Mouse (Mus musculus): ENCODE measurements around the gene Cdk5r1. TPM values are rescaled to one million over a fixed set of nuclear protein-coding genes. Genes with fewer than 3 reads are reported as not detected.

The Cdk5r1 gene
- polyA plus RNA-seq, 1 experiment from 2014 or later: 58.8 TPM

DNA sequence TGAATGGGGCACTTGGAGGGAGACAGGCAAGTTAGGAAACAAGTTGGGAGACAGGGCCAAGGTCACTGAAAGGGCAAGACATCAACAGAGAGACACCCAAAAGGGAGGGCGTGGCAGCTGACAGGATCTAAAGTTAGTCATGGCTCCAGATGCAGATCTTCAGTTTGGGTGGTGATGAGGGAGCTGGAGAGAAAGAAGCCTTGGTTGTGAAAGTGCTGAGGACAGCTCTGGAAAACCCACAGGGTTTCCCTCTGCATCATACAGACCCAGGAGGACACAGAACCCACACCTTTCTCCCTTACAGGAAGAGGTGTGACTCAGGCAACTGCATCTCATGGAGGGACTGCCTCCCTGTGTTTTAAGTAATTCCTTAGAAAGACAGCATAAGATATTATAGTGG, 19.8 kb downstream of the Cdk5r1 start:
- no peak for ATAC-seq (ENCODE audit: low FRiP score, low read depth)
- Histone ChIP-seq H3K9ac (replicated peaks) (no peak overlapping the region), H3K27ac (replicated peaks) (no peak overlapping the region), H3K4me2 (replicated peaks) (no peak overlapping the region), H3K4me1 (peaks cover 23% of the 10 kb centered on the region), H3K36me3 (no peaks in the 10 kb centered on the region), H3K4me3 (no peak overlapping the region), H3K27me3 (0 out of 2 replicates have a peak, but pooled peaks cover 10% of the 10 kb centered on the region), H3K9me3 (no peaks in the 10 kb centered on the region)
- 78% methylated on average over 1 of the region's 1 CpGs for WGBS

DNA sequence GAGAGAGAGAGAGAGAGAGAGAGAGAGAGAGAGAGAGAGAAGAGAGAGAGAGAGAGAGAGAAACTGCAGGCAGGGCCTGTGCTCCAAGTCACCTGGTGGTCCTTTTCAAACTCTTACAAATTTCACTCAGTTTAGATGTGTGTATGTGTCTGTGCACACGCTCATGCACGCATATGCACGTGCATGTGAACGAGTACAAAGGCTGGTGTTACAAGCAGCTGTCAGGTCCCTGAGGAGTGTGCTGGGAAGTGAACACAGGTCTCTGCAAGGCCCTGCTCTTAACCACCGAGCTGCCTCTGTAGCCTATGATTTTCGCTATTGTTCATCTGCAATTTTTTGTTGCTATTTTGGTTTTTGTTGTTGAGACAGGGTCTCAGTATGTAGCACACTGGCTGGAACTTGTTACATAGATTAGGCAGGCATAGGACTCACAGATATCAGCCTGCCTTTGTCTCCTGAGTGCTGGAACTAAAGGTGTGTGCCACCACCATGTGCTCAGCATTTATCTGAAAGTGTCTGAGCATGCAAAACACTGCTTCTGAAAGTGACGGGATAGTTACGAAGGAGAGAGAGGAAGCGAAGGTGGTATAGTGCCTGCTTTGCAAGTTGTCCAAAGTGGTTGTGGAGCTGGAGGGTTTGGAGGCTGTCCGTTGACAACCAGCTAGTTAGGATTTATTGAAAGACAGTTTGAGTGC, 20.5 kb downstream of the Cdk5r1 start:
- no peak overlapping the region for H3K4me2 ChIP-seq (replicated peaks)
- H3K27me3 ChIP-seq: 0 out of 2 replicates have a peak, but pooled peaks cover 9% of the 10 kb centered on the region
- no peaks in the 10 kb centered on the region for H3K9me3 ChIP-seq
- no peak overlapping the region for H3K27ac ChIP-seq (replicated peaks)
- no peak overlapping the region for H3K4me3 ChIP-seq
- ATAC-seq (ENCODE audit: low FRiP score, low read depth): no peak
- H3K9ac ChIP-seq (replicated peaks): no peak overlapping the region
- no peaks in the 10 kb centered on the region for H3K36me3 ChIP-seq
- WGBS: 82% methylated on average over 10 of the region's 10 CpGs
- peaks cover 23% of the 10 kb centered on the region for H3K4me1 ChIP-seq

DNA sequence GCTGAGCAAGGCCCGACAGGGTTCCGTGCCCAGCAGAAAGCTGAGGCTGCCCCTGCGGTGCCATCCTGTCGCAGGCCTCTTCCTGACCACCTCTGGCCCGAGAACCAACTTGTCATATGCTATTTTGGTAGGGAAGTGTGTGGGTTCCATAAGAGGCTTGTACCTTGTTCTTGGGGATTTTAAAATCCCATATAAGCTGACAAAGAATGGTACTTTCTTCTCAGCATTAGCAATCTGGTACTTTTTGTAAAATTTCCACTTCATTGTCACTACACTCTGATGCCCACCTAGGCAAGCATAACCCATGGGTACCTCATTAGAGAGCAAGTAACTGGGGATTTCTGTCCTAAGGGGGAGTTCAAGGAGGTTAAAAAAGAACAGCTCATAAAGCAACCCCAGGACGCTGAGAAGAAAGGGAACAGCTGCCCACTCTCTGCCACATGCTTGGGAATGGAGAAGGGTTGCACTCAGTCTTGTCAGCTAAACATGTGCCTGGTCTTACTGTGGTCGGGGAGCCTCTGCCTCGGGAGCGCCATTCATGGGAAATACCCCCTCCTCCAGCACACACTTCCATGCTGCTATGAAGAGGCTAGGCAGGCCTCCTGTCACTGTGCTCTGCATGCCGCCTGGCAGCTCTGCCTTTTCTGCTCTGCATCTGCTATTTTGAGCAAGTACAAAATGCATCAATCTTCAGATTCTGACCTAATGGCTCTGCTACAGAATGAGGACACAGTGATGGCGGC, 21.7 kb downstream of the Cdk5r1 start:
- Histone ChIP-seq H3K9ac (replicated peaks) (no peak overlapping the region), H3K9me3 (no peaks in the 10 kb centered on the region), H3K27ac (replicated peaks) (peak overlapping the region; percentile 7; the same call in 1 of the 2 replicates), H3K4me2 (replicated peaks) (no peak overlapping the region), H3K36me3 (no peaks in the 10 kb centered on the region), H3K27me3 (0 out of 2 replicates have a peak, but pooled peaks cover 7% of the 10 kb centered on the region), H3K4me1 (peaks cover 30% of the 10 kb centered on the region), H3K4me3 (no peak overlapping the region)
- no peak for ATAC-seq (ENCODE audit: low FRiP score, low read depth)
- WGBS: 63% methylated on average over 11 of the region's 11 CpGs

DNA sequence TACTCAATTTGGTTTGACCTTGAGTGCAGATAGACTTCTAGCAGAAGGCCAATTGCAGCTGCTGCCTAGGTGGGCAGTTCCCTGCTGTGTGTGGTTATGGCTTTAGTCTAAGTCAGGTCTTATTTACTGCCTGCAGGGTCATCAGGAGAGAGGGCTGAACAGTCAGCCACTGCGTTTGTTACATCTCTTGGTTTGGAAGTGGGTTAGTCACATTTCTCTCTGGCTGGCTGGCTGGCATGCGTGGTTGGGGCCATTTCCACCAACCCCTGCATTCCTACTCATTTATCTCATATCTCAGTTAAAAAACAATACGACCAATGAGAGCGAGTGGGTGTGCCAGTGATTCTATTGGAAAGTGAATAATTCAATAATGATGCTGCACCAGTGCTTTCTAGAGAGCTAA, 22.7 kb downstream of the Cdk5r1 start:
- H3K4me1 ChIP-seq: peaks cover 40% of the 10 kb centered on the region
- H3K9me3 ChIP-seq: no peaks in the 10 kb centered on the region
- no peak overlapping the region for H3K9ac ChIP-seq (replicated peaks)
- no peak overlapping the region for H3K4me3 ChIP-seq
- ATAC-seq (ENCODE audit: low FRiP score, low read depth): no peak
- H3K36me3 ChIP-seq: no peaks in the 10 kb centered on the region
- peak overlapping the region; percentile 7 for H3K27ac ChIP-seq (replicated peaks)
- WGBS: 85% methylated on average over 4 of the region's 4 CpGs
- 0 out of 2 replicates have a peak, but pooled peaks cover 7% of the 10 kb centered on the region for H3K27me3 ChIP-seq
- no peak overlapping the region for H3K4me2 ChIP-seq (replicated peaks)

DNA sequence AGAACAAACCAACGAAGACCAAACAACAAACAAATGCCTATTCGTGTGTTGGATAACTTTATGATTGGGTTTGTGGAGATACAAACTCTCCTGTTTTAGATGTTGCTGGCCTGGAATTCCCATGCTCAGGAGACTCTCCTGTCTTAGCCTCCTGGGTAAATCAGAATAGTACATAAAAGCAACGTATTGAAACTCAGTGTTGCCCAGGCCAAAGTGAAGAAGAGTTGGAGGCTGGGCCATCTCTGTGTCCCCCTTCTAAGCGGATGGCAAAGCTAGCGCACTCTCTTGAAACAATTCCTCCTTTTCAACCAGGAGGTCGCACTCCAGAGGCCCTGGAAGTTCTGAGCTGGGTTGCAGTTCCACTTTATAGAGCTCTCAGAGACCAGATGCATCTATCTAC, 26.5 kb downstream of the Cdk5r1 start:
- H3K27me3 ChIP-seq: peaks cover 7% of the 10 kb centered on the region
- H3K4me2 ChIP-seq (replicated peaks): peak overlapping the region; percentile 40
- no peak overlapping the region for H3K4me3 ChIP-seq
- no peak for ATAC-seq (ENCODE audit: low FRiP score, low read depth)
- peak overlapping the region; percentile 37; the same call in 1 of the 2 replicates for H3K9ac ChIP-seq (replicated peaks)
- peak overlapping the region; percentile 99 for H3K27ac ChIP-seq (replicated peaks)
- WGBS: 75% methylated on average over 6 of the region's 6 CpGs
- peaks cover 57% of the 10 kb centered on the region for H3K4me1 ChIP-seq
- H3K9me3 ChIP-seq: no peaks in the 10 kb centered on the region
- no peaks in the 10 kb centered on the region for H3K36me3 ChIP-seq

DNA sequence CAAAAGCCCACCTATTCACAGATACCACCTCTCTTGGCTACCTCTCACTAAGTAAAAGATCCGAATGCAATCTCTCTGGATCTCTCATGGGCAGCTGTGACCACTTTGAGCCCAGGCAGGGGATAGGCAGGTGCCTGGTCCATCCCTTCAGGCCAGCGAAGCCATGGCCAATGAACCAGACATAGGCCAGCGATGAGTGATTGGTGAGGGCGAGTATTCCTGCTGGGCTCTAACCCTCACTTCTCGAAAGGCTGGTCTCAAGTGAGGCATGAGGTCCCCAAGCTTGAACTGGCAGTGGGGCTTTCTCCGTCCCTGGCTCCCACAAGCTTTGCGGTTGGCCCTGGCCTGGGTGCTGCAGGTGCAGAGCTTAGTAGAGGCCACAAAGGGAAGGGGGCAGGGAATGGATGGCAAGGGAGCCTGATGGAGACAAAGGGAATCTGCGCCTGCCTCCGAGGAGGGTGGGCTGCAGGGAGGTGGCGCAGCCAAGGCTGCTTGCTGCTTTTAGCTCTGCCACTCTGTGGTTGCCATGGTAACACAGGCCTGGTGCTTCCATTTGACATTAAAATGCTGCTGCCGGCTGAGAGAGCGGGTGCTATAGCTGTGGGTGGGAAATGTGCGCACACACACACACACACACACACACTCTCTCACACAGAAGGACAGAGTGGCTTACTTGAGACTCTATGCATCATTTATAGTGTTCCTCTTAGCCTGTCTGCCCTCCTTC, 27.1 kb downstream of the Cdk5r1 start:
- ATAC-seq (ENCODE audit: low FRiP score, low read depth): peak; percentile 95
- peaks cover 7% of the 10 kb centered on the region for H3K27me3 ChIP-seq
- peak overlapping the region; percentile 14 for H3K4me3 ChIP-seq
- WGBS: 14% methylated on average over 13 of the region's 13 CpGs
- H3K36me3 ChIP-seq: no peaks in the 10 kb centered on the region
- H3K9ac ChIP-seq (replicated peaks): peak overlapping the region; percentile 37
- H3K4me1 ChIP-seq: peaks cover 56% of the 10 kb centered on the region
- H3K27ac ChIP-seq (replicated peaks): peak overlapping the region; percentile 99
- H3K4me2 ChIP-seq (replicated peaks): peak overlapping the region; percentile 40
- H3K9me3 ChIP-seq: no peaks in the 10 kb centered on the region

DNA sequence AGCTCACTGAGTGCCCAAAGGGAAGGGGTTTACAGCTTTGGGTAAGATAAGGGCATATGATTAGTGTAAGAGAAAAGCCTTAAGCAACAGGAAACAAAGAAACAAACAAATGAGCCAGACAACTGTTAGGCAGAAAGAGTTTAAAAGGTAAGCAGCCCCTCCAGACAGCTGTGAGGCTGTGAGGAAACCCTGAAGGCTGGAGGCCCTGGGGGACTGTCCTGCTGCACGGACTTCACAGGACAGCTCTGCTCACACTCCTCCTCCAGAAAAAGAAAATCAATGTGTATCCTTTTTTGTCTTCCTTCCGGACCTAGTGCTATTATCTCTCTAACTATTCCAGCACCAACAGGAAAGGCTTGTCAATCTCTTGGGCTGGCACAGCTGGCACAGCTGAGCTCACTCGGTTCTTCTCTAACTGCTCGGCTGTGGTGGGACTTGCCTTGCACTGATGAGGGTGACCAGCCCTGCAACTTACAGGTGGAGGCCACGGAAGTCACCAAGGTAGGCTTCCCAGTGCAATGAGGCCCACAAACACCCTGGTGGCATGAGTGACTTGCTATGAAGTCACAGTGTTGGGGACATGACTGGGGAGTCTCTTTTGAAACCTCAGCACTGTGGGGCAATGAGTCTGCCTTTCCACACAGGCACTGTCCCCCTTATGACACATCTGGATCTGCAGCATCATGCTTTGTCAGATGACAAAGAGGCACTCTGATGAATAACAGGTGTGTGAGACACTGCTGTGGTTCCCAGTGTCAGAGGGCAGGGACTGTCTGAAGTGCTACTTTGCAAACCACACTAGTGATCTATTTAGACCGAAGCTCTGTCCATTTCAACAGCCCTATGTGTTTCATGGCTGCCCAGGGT, 27.9 kb downstream of the Cdk5r1 start:
- H3K4me2 ChIP-seq (replicated peaks): peak overlapping the region; percentile 40
- peak; percentile 48 for ATAC-seq (ENCODE audit: low FRiP score, low read depth)
- peaks cover 53% of the 10 kb centered on the region for H3K4me1 ChIP-seq
- peak overlapping the region; percentile 37; the same call in 1 of the 2 replicates for H3K9ac ChIP-seq (replicated peaks)
- H3K36me3 ChIP-seq: no peaks in the 10 kb centered on the region
- H3K27me3 ChIP-seq: peaks cover 7% of the 10 kb centered on the region
- H3K27ac ChIP-seq (replicated peaks): peak overlapping the region; percentile 99
- peak overlapping the region; percentile 14 for H3K4me3 ChIP-seq
- no peaks in the 10 kb centered on the region for H3K9me3 ChIP-seq
- WGBS: 43% methylated on average over 6 of the region's 6 CpGs

DNA sequence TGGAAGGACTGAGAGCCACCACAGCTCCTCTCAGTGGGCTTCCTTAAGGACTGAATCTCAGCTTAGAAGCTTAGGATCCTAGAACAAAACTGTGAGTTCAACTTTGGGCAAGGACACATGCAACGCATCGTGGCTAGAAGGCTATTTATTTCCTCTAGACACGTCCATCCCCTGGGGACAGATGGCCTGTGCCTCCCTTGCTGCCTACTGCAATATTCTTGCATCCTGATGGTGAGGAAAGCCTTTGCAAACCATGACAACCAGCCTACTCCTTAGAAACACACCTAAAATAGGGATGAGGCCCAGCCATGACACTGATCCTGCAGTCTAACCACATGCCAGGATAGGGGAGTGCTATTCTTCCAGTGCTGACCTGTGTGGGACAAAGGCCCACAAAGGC, 28.8 kb downstream of the Cdk5r1 start:
- Histone ChIP-seq H3K4me1 (peaks cover 48% of the 10 kb centered on the region), H3K9ac (replicated peaks) (no peak overlapping the region), H3K4me2 (replicated peaks) (no peak overlapping the region), H3K9me3 (no peaks in the 10 kb centered on the region), H3K4me3 (no peak overlapping the region), H3K27me3 (peaks cover 14% of the 10 kb centered on the region), H3K36me3 (no peaks in the 10 kb centered on the region), H3K27ac (replicated peaks) (peak overlapping the region; percentile 99)
- no peak for ATAC-seq (ENCODE audit: low FRiP score, low read depth)
- 91% methylated on average over 3 of the region's 3 CpGs for WGBS

DNA sequence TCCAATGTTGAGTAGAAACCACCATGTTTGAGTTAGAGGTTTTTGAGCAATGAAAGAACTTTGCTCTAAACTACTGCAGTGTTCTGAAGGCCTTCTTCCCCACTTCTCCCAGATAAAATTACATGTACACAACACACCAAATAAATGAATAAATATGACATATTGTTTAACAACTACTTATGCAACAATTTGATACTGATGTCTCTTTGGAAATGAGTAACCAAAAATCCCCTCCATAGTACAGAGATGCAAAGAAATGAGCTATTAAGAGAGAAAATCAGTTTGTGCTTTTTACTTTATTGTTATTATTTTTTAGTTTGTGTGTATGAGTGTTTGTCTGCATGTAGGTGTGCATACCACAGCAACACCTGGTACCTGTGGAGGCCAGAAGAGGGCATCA, 29.7 kb downstream of the Cdk5r1 start:
- H3K9me3 ChIP-seq: no peaks in the 10 kb centered on the region
- H3K9ac ChIP-seq (replicated peaks): no peak overlapping the region
- no peak overlapping the region for H3K4me3 ChIP-seq
- ATAC-seq (ENCODE audit: low FRiP score, low read depth): no peak
- H3K27me3 ChIP-seq: peaks cover 17% of the 10 kb centered on the region
- no peak overlapping the region for H3K4me2 ChIP-seq (replicated peaks)
- H3K4me1 ChIP-seq: peaks cover 48% of the 10 kb centered on the region
- no peak overlapping the region for H3K27ac ChIP-seq (replicated peaks)
- H3K36me3 ChIP-seq: no peaks in the 10 kb centered on the region

DNA sequence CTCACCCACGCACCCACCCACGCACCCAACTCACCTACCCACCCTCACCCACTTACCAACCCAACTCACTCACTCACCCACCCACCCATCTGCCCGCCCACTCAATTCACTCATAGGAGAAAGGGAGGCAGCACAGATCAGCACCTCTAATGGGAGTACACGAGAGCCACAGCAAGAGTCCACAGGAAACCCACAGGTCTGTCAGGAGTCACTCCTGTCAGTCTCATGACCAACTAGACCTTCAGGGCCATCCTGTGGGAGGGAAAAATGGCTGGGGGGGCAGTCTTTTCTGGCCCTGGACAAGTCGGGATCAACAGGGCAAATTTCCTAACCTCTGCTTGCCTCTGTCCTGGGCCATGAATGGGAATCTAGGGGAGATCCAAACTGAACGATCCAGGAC, 31.0 kb downstream of the Cdk5r1 start:
- Histone ChIP-seq H3K27me3 (peaks cover 17% of the 10 kb centered on the region), H3K36me3 (no peaks in the 10 kb centered on the region), H3K4me3 (no peak overlapping the region), H3K9me3 (no peaks in the 10 kb centered on the region), H3K27ac (replicated peaks) (no peak overlapping the region), H3K4me1 (peaks cover 53% of the 10 kb centered on the region), H3K9ac (replicated peaks) (no peak overlapping the region), H3K4me2 (replicated peaks) (no peak overlapping the region)
- no peak for ATAC-seq (ENCODE audit: low FRiP score, low read depth)
- 83% methylated on average over 6 of the region's 6 CpGs for WGBS
